Mouse (Mus musculus) MN1 (cell line): ENCODE measurements at regions not wholly inside any gene's neighbourhood (a gene's known extent, or its start where the extent isn't known, plus 50 kb on each side); places are given as distances from the start of the nearest gene placed in this dataset.

Source experiments
- DNase-seq: peaks from one replicate; pipeline ENCODE4 v3.0.0-alpha.2; 2016; ENCODE audit warnings: low spot score

GRCm38 (mm10) chr12:68879425-68879824 lies 279.6 kb downstream of the Rps29 start:
- DNase-seq, result no peak

GRCm38 (mm10) chr12:68871259-68871658 lies 287.7 kb downstream of the Rps29 start:
- no peak for DNase-seq

- DNase-seq, result no peak
These were observed 296.0 kb downstream of the Rps29 start for GRCm38 (mm10) chr12:68862991-68863356.

GRCm38 (mm10) chr12:68862313-68862990 lies 296.5 kb downstream of the Rps29 start:
- DNase-seq, result peak; percentile 13

GRCm38 (mm10) chr12:68860332-68860731 lies 298.7 kb downstream of the Rps29 start:
- DNase-seq, result no peak

GRCm38 (mm10) chr12:68849616-68850140 lies 309.3 kb downstream of the Rps29 start:
- DNase-seq, result no peak

- DNase-seq, result no peak
These were observed 318.2 kb downstream of the Rps29 start for GRCm38 (mm10) chr12:68840815-68841214.

- no peak for DNase-seq
These were observed 318.8 kb downstream of the Rps29 start for GRCm38 (mm10) chr12:68840156-68840555.

GRCm38 (mm10) chr12:68836023-68836422 lies 323.0 kb downstream of the Rps29 start:
- no peak for DNase-seq

- DNase-seq, result no peak
These were observed 325.1 kb downstream of the Rps29 start for GRCm38 (mm10) chr12:68833914-68834313.

- DNase-seq, result no peak
These were observed 329.6 kb downstream of the Rps29 start for GRCm38 (mm10) chr12:68829404-68829803.

- no peak for DNase-seq
These were observed 331.3 kb downstream of the Rps29 start for GRCm38 (mm10) chr12:68827549-68828249.

- no peak for DNase-seq
These were observed 364.6 kb downstream of the Rps29 start for GRCm38 (mm10) chr12:68794396-68794795.

GRCm38 (mm10) chr12:68783636-68784035 lies 375.4 kb downstream of the Rps29 start:
- no peak for DNase-seq

- DNase-seq, result no peak
These were observed 383.5 kb downstream of the Rps29 start for GRCm38 (mm10) chr12:68775503-68775902.

- no peak for DNase-seq
These were observed 384.2 kb downstream of the Rps29 start for GRCm38 (mm10) chr12:68774800-68775199.

- no peak for DNase-seq
These were observed 400.5 kb downstream of the Rps29 start for GRCm38 (mm10) chr12:68758263-68759020.

- no peak for DNase-seq
These were observed 430.1 kb downstream of the Rps29 start for GRCm38 (mm10) chr12:68728882-68729281.

- DNase-seq, result no peak
These were observed 440.0 kb downstream of the Rps29 start for GRCm38 (mm10) chr12:68718946-68719345.

- no peak for DNase-seq
These were observed 464.4 kb downstream of the Rps29 start for GRCm38 (mm10) chr12:68694275-68695267.

- no peak for DNase-seq
These were observed 470.7 kb downstream of the Rps29 start for GRCm38 (mm10) chr12:68688262-68688661.
